Mouse (Mus musculus) intestine, embryonic 15.5 days (tissue): ENCODE data around the gene Snrpg. TPM values are rescaled to one million over a fixed set of nuclear protein-coding genes. Genes with fewer than 3 reads are reported as not detected.

Experiments
- ATAC-seq: fragments of 200-750 bp; cut with Nextera tagmentation; 2 replicates; pipeline ENCODE4 v1.8.0; 2017; ENCODE audit warnings: moderate TSS enrichment, moderate library complexity
- H3K27ac ChIP-seq: fragments of 300-500 bp; sonication (generic); 2 replicates; pipeline ENCODE4 v1.5.1; 2015; ENCODE audit warnings: mild to moderate bottlenecking, inconsistent platforms
- H3K27me3 ChIP-seq: fragments of 300-500 bp; sonication (generic); replicated peaks from 2 replicates; pipeline ENCODE4 v1.6.1; 2015; ENCODE audit warnings: inconsistent platforms
- H3K36me3 ChIP-seq: fragments of 300-500 bp; sonication (generic); 2 replicates; pipeline ENCODE4 v1.6.1; 2015; ENCODE audit warnings: inconsistent platforms
- H3K4me1 ChIP-seq: fragments of 300-500 bp; sonication (generic); replicated peaks from 2 replicates; pipeline ENCODE4 v1.6.1; 2015; ENCODE audit warnings: inconsistent platforms
- H3K4me2 ChIP-seq: fragments of 300-500 bp; sonication (generic); replicated peaks from 2 replicates; pipeline ENCODE4 v1.6.1; 2015; ENCODE audit warnings: mild to moderate bottlenecking, inconsistent platforms
- H3K4me3 ChIP-seq: fragments of 300-500 bp; sonication (generic); replicated peaks from 2 replicates; pipeline ENCODE4 v1.5.1; 2015; ENCODE audit warnings: inconsistent platforms
- H3K9ac ChIP-seq: fragments of 300-500 bp; sonication (generic); 2 replicates; pipeline ENCODE4 v1.6.1; 2015; ENCODE audit warnings: inconsistent platforms
- H3K9me3 ChIP-seq: fragments of 300-500 bp; sonication (generic); 2 replicates; pipeline ENCODE4 v1.6.1; 2016; ENCODE audit warnings: inconsistent platforms
- WGBS: fragments of 180-500 bp; shearing (Covaris S2); methylation state at CpG from one replicate; pipeline ENCODE4 v1.1.7; 2015; 5-methylcytosine and 5-hydroxymethylcytosine counted together
- polyA plus RNA-seq: library from polyadenylated mRNA; unstranded; fragments of >200 nt; fragmentation: Nextera tagmentation; extraction: Ambion mirVana; gene quantifications from 2 replicates; pipeline ENCODE4 v1.2.1, GENCODE M21; 2015

Gene Snrpg
- polyA plus RNA-seq, 1 experiment from 2014 or later: 541 TPM

GRCm38 (mm10) chr6:86391326-86391725, 20.2 kb downstream of the Snrpg start:
- Histone ChIP-seq H3K4me2 (no peak overlapping the region), H3K4me1 (peaks cover 6% of the 10 kb centered on the region; the same call in 1 of the 2 replicates), H3K27me3 (no peaks in the 10 kb centered on the region), H3K9ac (no peak overlapping the region), H3K9me3 (no peaks in the 10 kb centered on the region), H3K4me3 (no peak overlapping the region), H3K36me3 (peaks cover 41% of the 10 kb centered on the region), H3K27ac (no peak overlapping the region)
- no peak for ATAC-seq
- 87% methylated on average over 5 of the region's 5 CpGs for WGBS

GRCm38 (mm10) chr6:86393187-86393586, 22.1 kb downstream of the Snrpg start:
- Histone ChIP-seq H3K36me3 (peaks cover 36% of the 10 kb centered on the region), H3K27ac (no peak overlapping the region), H3K27me3 (no peaks in the 10 kb centered on the region), H3K4me3 (no peak overlapping the region), H3K4me1 (peaks cover 12% of the 10 kb centered on the region), H3K9me3 (no peaks in the 10 kb centered on the region), H3K4me2 (no peak overlapping the region), H3K9ac (no peak overlapping the region)
- WGBS: 97% methylated on average over 1 of the region's 1 CpGs
- ATAC-seq: no peak

- no peak for ATAC-seq
- Histone ChIP-seq H3K9ac (no peak overlapping the region), H3K4me3 (no peak overlapping the region), H3K27me3 (no peaks in the 10 kb centered on the region), H3K4me2 (no peak overlapping the region), H3K36me3 (peaks cover 27% of the 10 kb centered on the region), H3K9me3 (no peaks in the 10 kb centered on the region), H3K27ac (no peak overlapping the region), H3K4me1 (peaks cover 12% of the 10 kb centered on the region)
- WGBS: 84% methylated on average over 17 of the region's 17 CpGs
Observed at GRCm38 (mm10) chr6:86394078-86394720, 23.1 kb downstream of the Snrpg start.

- H3K9me3 ChIP-seq: no peaks in the 10 kb centered on the region
- H3K27me3 ChIP-seq: no peaks in the 10 kb centered on the region
- H3K9ac ChIP-seq: no peak overlapping the region
- no peak for ATAC-seq
- H3K36me3 ChIP-seq: peaks cover 22% of the 10 kb centered on the region
- no peak overlapping the region for H3K4me3 ChIP-seq
- H3K27ac ChIP-seq: no peak overlapping the region
- WGBS: 92% methylated on average over 9 of the region's 9 CpGs
- peak overlapping the region; percentile 73; the same call in 1 of the 2 replicates for H3K4me2 ChIP-seq
- H3K4me1 ChIP-seq: peaks cover 12% of the 10 kb centered on the region
Observed at GRCm38 (mm10) chr6:86395021-86395420, 23.9 kb downstream of the Snrpg start.

- peak overlapping the region; percentile 73 for H3K4me3 ChIP-seq
- peaks cover 15% of the 10 kb centered on the region for H3K4me1 ChIP-seq
- peak overlapping the region; percentile 75 for H3K9ac ChIP-seq
- 29% methylated on average over 10 of the region's 10 CpGs for WGBS
- no peaks in the 10 kb centered on the region for H3K27me3 ChIP-seq
- peak overlapping the region; percentile 78; the same call in 1 of the 2 replicates for H3K27ac ChIP-seq
- peaks cover 15% of the 10 kb centered on the region for H3K36me3 ChIP-seq
- H3K4me2 ChIP-seq: peak overlapping the region; percentile 73
- no peak for ATAC-seq
- no peaks in the 10 kb centered on the region for H3K9me3 ChIP-seq
Observed at GRCm38 (mm10) chr6:86395969-86396368, 24.9 kb downstream of the Snrpg start.

- H3K36me3 ChIP-seq: peaks cover 7% of the 10 kb centered on the region
- peak within 1 kb of the TSS; percentile 73 for H3K4me2 ChIP-seq
- peak within 1 kb of the TSS; percentile 78 for H3K27ac ChIP-seq
- no peaks in the 10 kb centered on the region for H3K27me3 ChIP-seq
- peaks cover 17% of the 10 kb centered on the region for H3K4me1 ChIP-seq
- WGBS: under 1% methylated on average over 51 of the region's 51 CpGs
- peak within 1 kb of the TSS; percentile 75 for H3K9ac ChIP-seq
- H3K4me3 ChIP-seq: peak within 1 kb of the TSS; percentile 73
- peak; percentile 96 for ATAC-seq
- no peaks in the 10 kb centered on the region for H3K9me3 ChIP-seq
Observed at GRCm38 (mm10) chr6:86396581-86397256, 25.6 kb downstream of the Snrpg start, which contains the start of gene Pcyox1. TSS of gene Pcyox1 (minus strand) at chr6:86397154.

GRCm38 (mm10) chr6:86397257-86397980, 26.3 kb downstream of the Snrpg start:
- Histone ChIP-seq H3K9me3 (no peaks in the 10 kb centered on the region), H3K27me3 (no peaks in the 10 kb centered on the region), H3K27ac (peak overlapping the region; percentile 78), H3K4me3 (peak overlapping the region; percentile 73), H3K4me2 (peak overlapping the region; percentile 73), H3K36me3 (peaks cover 2% of the 10 kb centered on the region; the same call in 1 of the 2 replicates), H3K9ac (peak overlapping the region; percentile 75), H3K4me1 (peaks cover 17% of the 10 kb centered on the region)
- 5% methylated on average over 14 of the region's 14 CpGs for WGBS
- ATAC-seq: peak; percentile 35

- Histone ChIP-seq H3K4me3 (no peak overlapping the region), H3K9ac (no peak overlapping the region), H3K27ac (no peak overlapping the region), H3K27me3 (no peaks in the 10 kb centered on the region), H3K36me3 (no peaks in the 10 kb centered on the region; the same call in 1 of the 2 replicates), H3K9me3 (no peaks in the 10 kb centered on the region), H3K4me1 (peaks cover 17% of the 10 kb centered on the region), H3K4me2 (no peak overlapping the region)
- ATAC-seq: no peak
- 85% methylated on average over 2 of the region's 2 CpGs for WGBS
Observed at GRCm38 (mm10) chr6:86398986-86399385, 27.9 kb downstream of the Snrpg start.

- Histone ChIP-seq H3K4me1 (peaks cover 17% of the 10 kb centered on the region), H3K4me2 (no peak overlapping the region), H3K4me3 (no peak overlapping the region), H3K36me3 (no peaks in the 10 kb centered on the region), H3K9ac (no peak overlapping the region), H3K27me3 (no peaks in the 10 kb centered on the region), H3K27ac (no peak overlapping the region), H3K9me3 (no peaks in the 10 kb centered on the region)
- no peak for ATAC-seq
- 64% methylated on average over 2 of the region's 2 CpGs for WGBS
Observed at GRCm38 (mm10) chr6:86399995-86400394, 28.9 kb downstream of the Snrpg start.

GRCm38 (mm10) chr6:86400972-86401371, 29.9 kb downstream of the Snrpg start:
- peak overlapping the region; percentile 23 for H3K4me3 ChIP-seq
- peak; percentile 18; the same call in 1 of the 2 replicates for ATAC-seq
- H3K9me3 ChIP-seq: no peaks in the 10 kb centered on the region
- 5% methylated on average over 9 of the region's 9 CpGs for WGBS
- peak overlapping the region; percentile 53 for H3K4me2 ChIP-seq
- H3K27me3 ChIP-seq: no peaks in the 10 kb centered on the region
- peaks cover 17% of the 10 kb centered on the region for H3K4me1 ChIP-seq
- H3K27ac ChIP-seq: peak overlapping the region; percentile 32; the same call in 1 of the 2 replicates
- no peaks in the 10 kb centered on the region for H3K36me3 ChIP-seq
- no peak overlapping the region for H3K9ac ChIP-seq

- H3K27me3 ChIP-seq: no peaks in the 10 kb centered on the region
- H3K36me3 ChIP-seq: no peaks in the 10 kb centered on the region
- peak overlapping the region; percentile 56 for H3K4me2 ChIP-seq
- peak overlapping the region; percentile 29; the same call in 1 of the 2 replicates for H3K9ac ChIP-seq
- 33% methylated on average over 12 of the region's 12 CpGs for WGBS
- ATAC-seq: no peak
- no peak overlapping the region for H3K27ac ChIP-seq
- peaks cover 7% of the 10 kb centered on the region for H3K4me1 ChIP-seq
- H3K4me3 ChIP-seq: peak overlapping the region; percentile 83
- H3K9me3 ChIP-seq: no peaks in the 10 kb centered on the region
Observed at GRCm38 (mm10) chr6:86402681-86403607, 31.8 kb downstream of the Snrpg start.
